Mouse (Mus musculus): ENCODE data around the gene Ptgfrn. TPM values are rescaled to one million over a fixed set of nuclear protein-coding genes. Genes with fewer than 3 reads are reported as not detected.

Ptgfrn gene
- polyA plus RNA-seq, 1 experiment from 2014 or later = 4.2 TPM

DNA sequence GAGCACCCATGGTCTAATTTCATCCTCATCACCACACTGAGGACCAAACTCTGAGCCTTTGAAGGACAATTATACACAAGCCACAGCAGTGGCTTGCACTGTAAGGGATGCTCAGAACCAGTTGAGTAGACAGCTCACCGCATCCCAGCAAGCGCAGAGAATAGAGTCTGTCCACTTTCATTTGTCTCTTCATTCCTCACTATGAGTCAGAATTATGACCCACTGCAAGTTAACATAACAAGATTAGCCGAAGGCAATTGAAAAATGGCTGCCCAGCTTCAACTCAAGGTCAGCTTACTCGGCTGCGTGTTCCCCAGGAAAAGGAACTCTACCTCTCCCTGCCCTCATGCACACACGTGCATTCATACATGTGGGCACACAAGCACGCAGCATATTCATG is 94.0 kb downstream of the Ptgfrn start:
- Histone ChIP-seq H3K4me2 (ENCODE audit: low read length) (no peak overlapping the region), H3K27me3 (ENCODE audit: control insufficient read depth, insufficient read depth, low read length) (no peaks in the 10 kb centered on the region), H3K9me3 (ENCODE audit: control insufficient read depth, low read length) (no peaks in the 10 kb centered on the region), H3K27ac (replicated peaks; ENCODE audit: low read depth, low read length) (no peak overlapping the region), H3K36me3 (ENCODE audit: control insufficient read depth, insufficient read depth, low read length) (no peaks in the 10 kb centered on the region), H3K9ac (replicated peaks; ENCODE audit: low read length) (no peak overlapping the region), H3K4me3 (replicated peaks; ENCODE audit: low read depth, low read length) (no peak overlapping the region), H3K4me1 (ENCODE audit: control insufficient read depth, insufficient read depth, low read length) (peaks cover 4% of the 10 kb centered on the region)
- ATAC-seq (ENCODE audit: low FRiP score, low TSS enrichment) = no peak
- no peak for DNase-seq
- WGBS = 81% methylated on average over 7 of the region's 7 CpGs

DNA sequence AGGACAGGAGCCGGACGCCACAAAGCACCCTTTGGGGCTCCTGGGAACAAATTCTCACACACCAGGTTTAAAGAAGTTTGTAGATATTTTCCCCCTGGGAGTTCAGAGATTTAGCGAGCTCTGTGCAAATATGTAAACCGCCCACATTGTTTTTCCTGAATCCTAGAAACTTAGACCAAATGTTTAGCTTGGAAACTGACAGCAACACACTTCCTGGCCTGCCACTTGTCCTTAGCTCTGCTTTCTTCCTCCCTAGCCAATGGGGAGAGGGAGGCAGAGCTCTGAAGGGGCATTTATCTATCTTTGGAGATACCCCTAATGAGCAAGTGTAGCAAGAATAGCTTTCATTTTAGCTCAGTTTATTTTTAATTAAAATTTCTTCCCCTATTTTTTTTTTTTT is 94.8 kb downstream of the Ptgfrn start:
- ATAC-seq (ENCODE audit: low FRiP score, low TSS enrichment) = no peak
- Histone ChIP-seq H3K4me3 (replicated peaks; ENCODE audit: low read depth, low read length) (no peak overlapping the region), H3K27me3 (ENCODE audit: control insufficient read depth, insufficient read depth, low read length) (no peaks in the 10 kb centered on the region), H3K9ac (replicated peaks; ENCODE audit: low read length) (no peak overlapping the region), H3K4me1 (ENCODE audit: control insufficient read depth, insufficient read depth, low read length) (peaks cover 4% of the 10 kb centered on the region), H3K4me2 (ENCODE audit: low read length) (no peak overlapping the region), H3K36me3 (ENCODE audit: control insufficient read depth, insufficient read depth, low read length) (no peaks in the 10 kb centered on the region), H3K27ac (replicated peaks; ENCODE audit: low read depth, low read length) (no peak overlapping the region), H3K9me3 (ENCODE audit: control insufficient read depth, low read length) (no peaks in the 10 kb centered on the region)
- 62% methylated on average over 4 of the region's 4 CpGs for WGBS
- no peak for DNase-seq

DNA sequence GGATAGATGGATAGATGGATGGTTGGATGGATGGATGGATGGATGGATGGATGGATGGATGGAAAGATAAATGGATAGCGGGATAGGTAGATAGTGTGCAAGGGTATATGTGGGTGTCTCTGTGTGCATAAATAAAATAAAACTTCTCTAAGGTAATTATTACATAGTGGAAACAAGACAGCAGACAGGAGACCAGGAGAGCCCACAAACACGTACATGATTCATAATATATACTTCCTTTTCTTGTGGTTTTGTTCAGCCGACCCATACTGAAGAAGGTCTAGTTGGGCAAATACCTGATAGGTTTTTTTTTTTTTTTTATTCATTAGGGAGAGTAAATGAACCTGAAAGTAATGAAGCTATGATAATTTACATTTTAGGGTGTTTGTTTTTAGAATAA is 96.5 kb downstream of the Ptgfrn start:
- H3K27ac ChIP-seq (replicated peaks; ENCODE audit: low read depth, low read length) = no peak overlapping the region
- H3K9me3 ChIP-seq (ENCODE audit: control insufficient read depth, low read length) = no peaks in the 10 kb centered on the region
- WGBS = 89% methylated on average over 3 of the region's 3 CpGs
- no peaks in the 10 kb centered on the region for H3K36me3 ChIP-seq (ENCODE audit: control insufficient read depth, insufficient read depth, low read length)
- no peak overlapping the region for H3K4me2 ChIP-seq (ENCODE audit: low read length)
- H3K27me3 ChIP-seq (ENCODE audit: control insufficient read depth, insufficient read depth, low read length) = no peaks in the 10 kb centered on the region
- H3K4me3 ChIP-seq (replicated peaks; ENCODE audit: low read depth, low read length) = no peak overlapping the region
- H3K9ac ChIP-seq (replicated peaks; ENCODE audit: low read length) = no peak overlapping the region
- DNase-seq (no peak), ATAC-seq (ENCODE audit: low FRiP score, low TSS enrichment) (no peak)
- peaks cover 4% of the 10 kb centered on the region for H3K4me1 ChIP-seq (ENCODE audit: control insufficient read depth, insufficient read depth, low read length)

DNA sequence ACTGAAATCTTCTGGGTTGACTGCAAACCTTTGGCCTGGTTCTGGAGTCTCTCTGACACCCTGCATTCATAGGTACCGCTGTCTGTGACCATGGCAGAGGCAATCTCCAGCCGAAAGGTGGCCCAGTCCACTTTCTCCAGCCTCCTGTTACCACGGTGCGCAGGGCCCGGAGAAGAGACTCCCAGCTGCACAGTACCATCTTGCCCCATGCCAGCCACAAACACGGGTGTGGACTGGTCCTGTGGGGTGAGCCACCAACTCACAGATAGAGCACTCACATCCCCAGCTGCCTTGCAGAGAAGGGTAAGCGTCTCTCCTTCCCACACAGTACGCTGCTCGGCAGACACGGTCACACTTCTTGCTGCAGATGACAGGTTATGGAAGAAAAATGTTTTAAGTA is 97.1 kb downstream of the Ptgfrn start:
- Histone ChIP-seq H3K4me1 (ENCODE audit: control insufficient read depth, insufficient read depth, low read length) (peaks cover 4% of the 10 kb centered on the region), H3K27me3 (ENCODE audit: control insufficient read depth, insufficient read depth, low read length) (no peaks in the 10 kb centered on the region), H3K4me2 (ENCODE audit: low read length) (no peak overlapping the region), H3K27ac (replicated peaks; ENCODE audit: low read depth, low read length) (no peak overlapping the region), H3K9ac (replicated peaks; ENCODE audit: low read length) (no peak overlapping the region), H3K36me3 (ENCODE audit: control insufficient read depth, insufficient read depth, low read length) (no peaks in the 10 kb centered on the region), H3K4me3 (replicated peaks; ENCODE audit: low read depth, low read length) (no peak overlapping the region), H3K9me3 (ENCODE audit: control insufficient read depth, low read length) (no peaks in the 10 kb centered on the region)
- WGBS = 93% methylated on average over 10 of the region's 10 CpGs
- ATAC-seq (ENCODE audit: low FRiP score, low TSS enrichment) (no peak), DNase-seq (no peak)

DNA sequence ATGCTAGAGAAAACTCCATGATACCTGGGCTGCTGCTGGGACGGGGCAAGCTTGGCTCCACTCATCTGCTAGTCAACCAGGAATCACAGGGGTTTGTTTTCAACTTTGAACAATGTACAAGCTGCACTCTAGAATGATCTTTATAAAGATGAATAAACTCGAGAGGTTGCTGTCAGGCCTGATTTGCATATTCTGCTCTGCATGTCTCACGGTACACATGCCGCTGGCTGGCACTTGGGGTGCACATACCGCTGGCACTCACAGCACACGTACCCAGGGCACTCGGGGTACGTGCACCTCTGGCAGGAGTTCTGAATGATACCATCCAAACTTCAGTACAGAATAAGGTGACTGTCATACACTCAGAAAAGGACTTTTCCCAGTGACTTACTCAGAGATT is 97.5 kb downstream of the Ptgfrn start:
- WGBS = 79% methylated on average over 8 of the region's 8 CpGs
- Histone ChIP-seq H3K36me3 (ENCODE audit: control insufficient read depth, insufficient read depth, low read length) (no peaks in the 10 kb centered on the region), H3K4me1 (ENCODE audit: control insufficient read depth, insufficient read depth, low read length) (peaks cover 4% of the 10 kb centered on the region), H3K27me3 (ENCODE audit: control insufficient read depth, insufficient read depth, low read length) (no peaks in the 10 kb centered on the region), H3K9me3 (ENCODE audit: control insufficient read depth, low read length) (no peaks in the 10 kb centered on the region), H3K4me2 (ENCODE audit: low read length) (no peak overlapping the region), H3K27ac (replicated peaks; ENCODE audit: low read depth, low read length) (no peak overlapping the region), H3K4me3 (replicated peaks; ENCODE audit: low read depth, low read length) (no peak overlapping the region), H3K9ac (replicated peaks; ENCODE audit: low read length) (no peak overlapping the region)
- DNase-seq (no peak), ATAC-seq (ENCODE audit: low FRiP score, low TSS enrichment) (no peak)

DNA sequence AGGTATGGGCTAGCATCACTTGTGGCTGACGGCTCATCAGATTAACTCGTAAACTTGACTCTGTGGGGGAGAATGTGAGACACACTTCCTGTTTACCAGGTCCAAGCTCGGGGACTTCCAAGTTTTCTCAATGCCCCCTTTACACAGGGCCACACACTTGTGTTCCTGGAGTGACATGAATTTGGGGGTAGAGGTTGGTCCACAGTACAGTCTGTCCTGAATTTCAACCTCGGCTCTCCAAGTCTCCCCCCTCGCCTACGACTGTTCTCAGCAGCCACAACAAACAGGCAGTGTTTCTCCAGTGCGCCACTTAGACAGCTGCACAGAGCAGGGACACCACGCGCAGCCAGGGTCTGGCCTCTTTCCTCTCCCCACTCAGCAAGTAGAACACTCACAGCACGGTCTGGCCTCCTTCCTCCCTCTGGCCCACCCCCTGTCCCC is 97.9 kb downstream of the Ptgfrn start:
- ATAC-seq (ENCODE audit: low FRiP score, low TSS enrichment) (no peak), DNase-seq (no peak)
- Histone ChIP-seq H3K4me1 (ENCODE audit: control insufficient read depth, insufficient read depth, low read length) (peaks cover 4% of the 10 kb centered on the region), H3K9me3 (ENCODE audit: control insufficient read depth, low read length) (no peaks in the 10 kb centered on the region), H3K4me2 (ENCODE audit: low read length) (no peak overlapping the region), H3K9ac (replicated peaks; ENCODE audit: low read length) (no peak overlapping the region), H3K36me3 (ENCODE audit: control insufficient read depth, insufficient read depth, low read length) (no peaks in the 10 kb centered on the region), H3K4me3 (replicated peaks; ENCODE audit: low read depth, low read length) (no peak overlapping the region), H3K27me3 (ENCODE audit: control insufficient read depth, insufficient read depth, low read length) (no peaks in the 10 kb centered on the region), H3K27ac (replicated peaks; ENCODE audit: low read depth, low read length) (no peak overlapping the region)
- 71% methylated on average over 10 of the region's 10 CpGs for WGBS

DNA sequence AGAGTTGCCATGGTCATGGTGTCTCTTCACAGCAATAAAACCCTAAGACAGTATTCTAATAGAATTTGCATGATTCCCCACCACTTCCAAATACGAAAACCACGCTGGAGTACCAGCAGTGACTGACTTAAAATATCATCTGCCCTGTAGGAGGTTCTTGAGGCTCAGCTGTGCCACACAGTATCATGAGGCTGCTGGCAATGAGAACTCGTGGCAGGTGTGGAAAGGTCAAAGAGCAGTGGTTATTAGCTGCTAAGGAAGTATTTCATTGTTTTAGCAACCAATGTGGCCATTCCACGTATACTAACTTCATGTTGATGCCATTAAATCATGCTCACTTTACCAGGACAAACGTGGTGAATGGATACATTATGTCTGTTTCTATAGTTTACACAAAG is 98.9 kb downstream of the Ptgfrn start:
- Histone ChIP-seq H3K36me3 (ENCODE audit: control insufficient read depth, insufficient read depth, low read length) (no peaks in the 10 kb centered on the region), H3K4me3 (replicated peaks; ENCODE audit: low read depth, low read length) (no peak overlapping the region), H3K27ac (replicated peaks; ENCODE audit: low read depth, low read length) (no peak overlapping the region), H3K4me1 (ENCODE audit: control insufficient read depth, insufficient read depth, low read length) (peaks cover 4% of the 10 kb centered on the region), H3K4me2 (ENCODE audit: low read length) (no peak overlapping the region), H3K9ac (replicated peaks; ENCODE audit: low read length) (no peak overlapping the region), H3K27me3 (ENCODE audit: control insufficient read depth, insufficient read depth, low read length) (no peaks in the 10 kb centered on the region), H3K9me3 (ENCODE audit: control insufficient read depth, low read length) (no peaks in the 10 kb centered on the region)
- DNase-seq (no peak), ATAC-seq (ENCODE audit: low FRiP score, low TSS enrichment) (no peak)
- WGBS = 76% methylated on average over 5 of the region's 5 CpGs

DNA sequence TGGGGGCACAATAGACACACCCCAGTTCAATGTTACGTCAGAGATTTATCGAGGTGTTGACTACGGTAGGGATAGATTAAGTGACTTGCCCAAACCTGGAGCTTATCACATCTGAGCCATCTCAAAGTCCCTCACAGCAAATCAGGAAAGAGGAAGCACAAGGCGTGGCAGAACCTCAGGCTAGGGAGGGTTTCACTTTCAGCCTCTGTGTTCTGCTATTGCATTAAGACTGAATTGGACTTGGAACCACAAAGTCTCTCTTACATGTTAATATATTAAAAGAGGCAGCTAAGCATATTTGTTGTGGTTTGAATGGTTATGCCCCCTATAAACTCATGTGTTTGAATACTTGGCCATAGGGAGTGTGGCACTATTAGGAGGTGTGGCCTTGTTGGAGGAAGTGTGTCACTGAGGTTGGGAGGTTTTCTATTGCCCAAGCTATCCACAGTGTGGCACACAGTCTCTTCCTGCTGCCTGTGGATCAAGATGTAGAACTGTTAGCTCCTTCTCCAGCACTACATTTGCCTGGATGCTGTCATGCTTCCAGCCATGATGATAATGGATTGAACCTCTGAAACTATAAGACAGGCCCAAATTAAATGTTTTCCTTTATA is 99.4 kb downstream of the Ptgfrn start:
- Histone ChIP-seq H3K27ac (replicated peaks; ENCODE audit: low read depth, low read length) (no peak overlapping the region), H3K9me3 (ENCODE audit: control insufficient read depth, low read length) (no peaks in the 10 kb centered on the region), H3K27me3 (ENCODE audit: control insufficient read depth, insufficient read depth, low read length) (no peaks in the 10 kb centered on the region), H3K4me1 (ENCODE audit: control insufficient read depth, insufficient read depth, low read length) (peaks cover 4% of the 10 kb centered on the region), H3K4me2 (ENCODE audit: low read length) (no peak overlapping the region), H3K4me3 (replicated peaks; ENCODE audit: low read depth, low read length) (no peak overlapping the region), H3K9ac (replicated peaks; ENCODE audit: low read length) (no peak overlapping the region), H3K36me3 (ENCODE audit: control insufficient read depth, insufficient read depth, low read length) (no peaks in the 10 kb centered on the region)
- 93% methylated on average over 4 of the region's 4 CpGs for WGBS
- ATAC-seq (ENCODE audit: low FRiP score, low TSS enrichment) = no peak
- DNase-seq = no peak

DNA sequence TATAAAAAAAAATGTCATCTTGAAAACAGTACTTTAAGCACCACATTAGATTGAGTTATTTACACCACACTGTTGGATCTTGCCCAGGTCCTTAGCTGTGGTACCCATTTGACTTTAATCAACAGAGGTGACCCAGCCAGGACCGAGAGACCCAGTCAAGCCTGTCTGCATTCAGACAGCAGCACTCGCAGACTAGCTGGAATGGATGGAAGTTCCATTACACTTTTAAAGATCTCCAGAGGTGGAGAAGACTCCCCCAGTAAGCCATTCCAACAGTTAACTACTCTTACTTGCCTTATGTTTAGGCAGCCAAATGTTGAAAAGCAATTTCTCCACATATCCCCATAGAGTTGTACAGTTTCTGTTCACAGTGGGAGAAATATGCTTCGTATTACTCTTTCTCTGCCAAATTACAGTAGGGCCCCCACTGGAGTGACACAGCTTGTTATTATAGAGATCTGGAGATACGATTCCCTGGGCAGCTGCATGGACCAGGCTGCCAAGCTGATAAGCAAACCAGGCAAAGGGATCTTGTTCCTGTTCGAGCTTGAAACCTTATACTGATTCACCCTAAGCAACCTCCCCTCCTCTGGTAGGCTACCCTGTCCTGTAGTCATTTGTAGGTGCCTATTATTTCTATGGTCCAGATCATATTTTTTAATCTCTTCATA is 102.8 kb downstream of the Ptgfrn start:
- H3K36me3 ChIP-seq (ENCODE audit: control insufficient read depth, insufficient read depth, low read length) = no peaks in the 10 kb centered on the region
- H3K9ac ChIP-seq (replicated peaks; ENCODE audit: low read length) = no peak overlapping the region
- no peak for DNase-seq
- ATAC-seq (ENCODE audit: low FRiP score, low TSS enrichment) = no peak
- WGBS = 82% methylated on average over 5 of the region's 5 CpGs
- H3K27me3 ChIP-seq (ENCODE audit: control insufficient read depth, insufficient read depth, low read length) = no peaks in the 10 kb centered on the region
- no peak overlapping the region for H3K4me2 ChIP-seq (ENCODE audit: low read length)
- no peaks in the 10 kb centered on the region for H3K9me3 ChIP-seq (ENCODE audit: control insufficient read depth, low read length)
- no peak overlapping the region for H3K4me3 ChIP-seq (replicated peaks; ENCODE audit: low read depth, low read length)
- no peak overlapping the region for H3K27ac ChIP-seq (replicated peaks; ENCODE audit: low read depth, low read length)
- H3K4me1 ChIP-seq (ENCODE audit: control insufficient read depth, insufficient read depth, low read length) = no peaks in the 10 kb centered on the region
